Mouse (Mus musculus) adipose tissue, adult 10 weeks (tissue): ENCODE data around the gene Olfr1209. TPM values are rescaled to one million over a fixed set of nuclear protein-coding genes. Genes with fewer than 3 reads are reported as not detected.

Experiments
- polyA plus RNA-seq: library from polyadenylated mRNA; stranded (reverse); fragments of 350-450 nt; fragmentation: Illumina TruSeq; extraction: RNeasy Lipid Tissue Mini Kit (QIAGEN cat#74804); gene quantifications from one replicate; pipeline ENCODE4 v1.2.3, GENCODE M21; 2014; ENCODE audit warnings: low read depth, low replicate concordance

The Olfr1209 gene
- polyA plus RNA-seq: not detected

GRCm38 (mm10) chr2:88915057-88915456 is at the start of gene Olfr1209:
TSS of gene Olfr1209 (minus strand) at chr2:88915157.

GRCm38 (mm10) chr2:88953669-88954068 is 38.7 kb upstream of the Olfr1209 start, which contains the start of gene Olfr1212:
TSS of gene Olfr1212 (plus strand) at chr2:88953969.

GRCm38 (mm10) chr2:88938011-88938410 is 23.1 kb upstream of the Olfr1209 start, which contains the start of gene Olfr1211:
TSS of gene Olfr1211 (minus strand) at chr2:88938111.

GRCm38 (mm10) chr2:88902211-88902610 is 12.7 kb downstream of the Olfr1209 start, which contains the start of gene Olfr1208:
TSS of gene Olfr1208 (minus strand) at chr2:88902311.

GRCm38 (mm10) chr2:88862931-88863330 is 52.0 kb downstream of the Olfr1209 start, which contains the start of gene Olfr1206:
TSS of gene Olfr1206 (plus strand) at chr2:88863231.

Other genes starting within 250 kb of the Olfr1209 start
- gene Olfr1193, start 239.5 kb downstream of the Olfr1209 start, polyA plus RNA-seq: not detected
- not detected for gene Olfr1195, start 226.0 kb downstream of the Olfr1209 start, polyA plus RNA-seq
- gene Olfr1196, start 210.6 kb downstream of the Olfr1209 start, polyA plus RNA-seq: not detected
- not detected for gene Olfr1197, start 182.8 kb downstream of the Olfr1209 start, polyA plus RNA-seq
- not detected for gene Olfr1198, start 163.8 kb downstream of the Olfr1209 start, polyA plus RNA-seq
- gene Olfr1199, start 154.7 kb downstream of the Olfr1209 start, polyA plus RNA-seq: not detected
- gene Olfr1200, start 144.7 kb downstream of the Olfr1209 start, polyA plus RNA-seq: not detected
- gene Olfr1201, start 122.1 kb downstream of the Olfr1209 start, polyA plus RNA-seq: not detected
- gene Olfr1202, start 100.7 kb downstream of the Olfr1209 start, polyA plus RNA-seq: not detected
- gene Olfr1205, start 85.4 kb downstream of the Olfr1209 start, polyA plus RNA-seq: not detected
- not detected for gene Olfr1204, start 65.9 kb downstream of the Olfr1209 start, polyA plus RNA-seq
- not detected for gene Olfr1206, start 51.9 kb downstream of the Olfr1209 start, polyA plus RNA-seq
- not detected for gene Olfr1208, start 12.8 kb downstream of the Olfr1209 start, polyA plus RNA-seq
- gene Olfr1211, start 23.0 kb upstream of the Olfr1209 start, polyA plus RNA-seq: not detected
- not detected for gene Olfr1212, start 38.8 kb upstream of the Olfr1209 start, polyA plus RNA-seq
- not detected for gene Gm13762, start 65.1 kb upstream of the Olfr1209 start, polyA plus RNA-seq
- not detected for gene Olfr1214, start 77.5 kb upstream of the Olfr1209 start, polyA plus RNA-seq
- gene Olfr1215, start 91.8 kb upstream of the Olfr1209 start, polyA plus RNA-seq: not detected
- gene Olfr1216, start 103.2 kb upstream of the Olfr1209 start, polyA plus RNA-seq: not detected
- not detected for gene Olfr1217, start 116.9 kb upstream of the Olfr1209 start, polyA plus RNA-seq
- gene Olfr1218, start 146.0 kb upstream of the Olfr1209 start, polyA plus RNA-seq: not detected
- gene Olfr1219, start 168.4 kb upstream of the Olfr1209 start, polyA plus RNA-seq: not detected
- gene Olfr1220, start 191.7 kb upstream of the Olfr1209 start, polyA plus RNA-seq: not detected
- gene Olfr1221, start 202.1 kb upstream of the Olfr1209 start, polyA plus RNA-seq: not detected
- not detected for gene Olfr1222, start 217.9 kb upstream of the Olfr1209 start, polyA plus RNA-seq
- gene Olfr1223, start 236.4 kb upstream of the Olfr1209 start, polyA plus RNA-seq: not detected
- not detected for gene Olfr1224-ps1, start 248.9 kb upstream of the Olfr1209 start, polyA plus RNA-seq